Mouse (Mus musculus) megakaryocyte, adult 5-6 weeks (primary cell): ENCODE measurements around the gene Ccp110. TPM values are rescaled to one million over a fixed set of nuclear protein-coding genes. Genes with fewer than 3 reads are reported as not detected.

ENCODE experiments used
- ATAC-seq: 2 replicates; pipeline ENCODE4 v1.8.0; 2016; ENCODE audit warnings: mild to moderate bottlenecking, inconsistent platforms; ENCODE audit not compliant: poor library complexity, severe bottlenecking
- total RNA-seq, 2 experiments: library from RNA; stranded (forward) in 1 of 2; stranded (reverse) in 1 of 2; fragments of 153-499, 151-499 nt in 1 of 2; fragments of 221-1000, 200-1000 nt in 1 of 2; gene quantifications; 2 replicates each; pipeline versions ENCODE4 v1.2.3 to v1.2.4; 2015 to 2017

Ccp110 gene
- total RNA-seq (2015), result 12.2 and 13.5 TPM in 2 replicates
- total RNA-seq (2017), result 9.6 and 21.1 TPM in 2 replicates

DNA sequence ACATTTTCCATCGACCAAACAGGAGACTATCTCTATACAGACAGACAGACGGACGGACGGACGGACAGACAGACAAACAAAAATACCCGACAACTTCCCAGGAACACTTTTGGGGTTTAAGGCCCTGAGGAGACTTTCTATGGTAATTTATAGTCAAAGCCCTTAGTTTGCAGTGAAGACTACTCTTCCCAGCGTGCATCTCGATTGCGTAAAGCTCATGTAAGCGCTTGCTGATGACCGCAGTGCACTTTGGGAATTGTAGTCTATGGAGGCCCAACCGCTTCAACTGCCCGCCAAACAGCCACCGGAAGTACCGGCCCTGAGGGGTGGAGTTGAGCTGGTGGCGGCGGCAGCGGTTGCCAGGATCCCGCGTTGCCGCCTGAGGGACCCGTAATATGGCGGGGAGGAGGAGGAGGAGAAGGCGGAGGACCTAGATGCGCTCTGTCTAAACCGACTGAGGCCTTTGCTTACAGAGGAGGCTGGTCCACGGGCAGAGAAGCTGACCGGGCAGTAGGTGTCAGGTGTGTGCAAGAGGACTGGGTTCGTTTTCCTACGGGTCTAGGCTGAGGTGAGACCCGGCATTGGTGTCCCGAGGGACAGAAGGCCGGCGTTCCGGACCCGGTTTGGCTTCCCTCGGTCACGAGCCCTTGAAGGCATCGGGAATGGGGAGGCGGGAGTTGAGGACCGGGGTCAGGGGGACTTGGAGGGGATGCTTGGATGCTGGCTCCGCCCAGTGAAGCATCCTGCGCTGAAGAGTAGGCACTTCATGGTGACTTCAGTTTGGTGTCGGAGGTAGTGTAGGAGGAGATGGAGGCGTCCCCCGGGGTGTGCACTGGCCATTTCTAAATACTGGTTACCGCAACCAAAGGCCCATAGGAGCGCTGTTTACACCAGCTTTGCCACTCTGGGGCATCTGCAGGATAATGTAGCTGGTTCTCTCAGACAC is at the start of gene Ccp110:
Ccp110 (plus strand) TSS at position 325 of the 946 bp plus-strand sequence.
- peak; percentile 100 for ATAC-seq

DNA sequence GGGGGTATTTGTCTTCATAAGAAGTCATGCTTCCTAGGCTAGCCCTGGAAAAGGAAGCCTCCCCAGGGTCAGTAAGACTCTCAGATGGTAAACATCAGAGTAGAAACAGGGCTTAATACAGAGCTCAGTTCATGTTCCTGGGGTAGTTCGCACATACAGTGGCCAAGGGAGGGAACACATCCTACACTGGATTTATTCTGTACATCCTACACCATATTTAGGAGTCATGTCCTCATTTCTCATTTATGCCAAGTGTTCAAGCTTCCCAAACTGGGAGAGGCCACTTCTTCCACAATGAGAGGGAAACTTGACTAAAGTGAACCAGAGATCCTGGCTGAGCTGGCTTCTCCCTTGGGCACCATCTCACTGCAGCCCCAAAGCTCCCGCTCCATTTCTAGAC is 44.6 kb upstream of the Ccp110 start:
- no peak for ATAC-seq

DNA sequence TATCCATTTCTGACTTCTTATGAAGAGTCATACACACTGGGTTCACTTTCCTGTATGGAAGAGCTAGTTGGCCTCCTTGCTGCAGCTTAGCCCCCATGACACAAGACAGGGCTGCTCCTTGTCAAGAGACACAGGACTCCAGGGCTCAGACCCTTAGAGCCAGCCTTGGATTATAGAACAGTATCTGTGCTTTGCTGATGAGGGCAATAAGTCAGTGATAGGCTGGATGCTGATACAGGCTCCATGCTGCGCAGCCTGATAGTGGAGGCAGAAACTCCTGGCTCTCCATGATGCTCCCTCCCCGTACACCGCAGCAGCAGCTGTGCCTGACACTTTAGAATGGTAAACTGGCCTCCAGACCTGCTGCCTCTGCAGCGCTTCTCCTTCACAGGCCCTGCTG is 42.2 kb upstream of the Ccp110 start:
- ATAC-seq, result no peak

DNA sequence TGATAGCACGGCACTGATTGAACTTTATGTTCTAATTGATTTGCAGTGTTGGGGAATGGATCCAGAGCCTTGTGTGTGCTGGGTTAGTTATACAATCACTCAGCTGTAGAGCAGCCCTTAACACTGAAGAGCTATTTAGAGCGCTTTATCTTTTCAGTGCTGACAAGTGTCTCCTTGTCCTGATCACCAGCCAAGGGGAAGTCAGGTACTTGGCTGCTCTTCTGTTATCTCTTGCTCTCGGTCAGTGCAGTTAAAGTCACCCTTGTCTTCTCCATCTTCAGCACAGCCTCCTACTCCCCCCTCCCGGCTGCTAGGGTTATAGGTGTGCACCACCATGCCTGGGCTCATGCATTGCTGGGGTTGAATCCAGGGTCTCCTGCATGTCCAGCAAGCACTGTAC is 35.5 kb upstream of the Ccp110 start:
- ATAC-seq, result no peak

DNA sequence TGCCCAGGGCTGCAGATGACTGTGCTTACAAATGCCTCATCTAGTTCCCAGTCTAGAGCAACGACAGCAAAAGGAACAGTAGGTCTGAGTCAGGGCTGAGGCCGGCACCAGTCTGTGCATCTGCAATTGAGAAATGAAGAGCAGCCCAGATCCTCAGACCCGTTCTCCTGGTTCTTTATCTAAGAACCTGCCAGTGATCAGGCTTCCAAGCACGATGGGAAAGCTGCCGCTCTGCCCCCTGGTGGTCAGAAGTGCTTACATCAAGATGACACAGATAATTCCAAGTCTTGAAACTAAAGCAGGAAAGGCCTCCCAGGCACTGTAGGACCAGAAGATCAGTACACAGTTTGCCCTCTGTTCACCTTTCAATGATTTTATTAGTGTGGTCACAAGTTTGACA is 24.2 kb upstream of the Ccp110 start:
- ATAC-seq, result peak; percentile 78

DNA sequence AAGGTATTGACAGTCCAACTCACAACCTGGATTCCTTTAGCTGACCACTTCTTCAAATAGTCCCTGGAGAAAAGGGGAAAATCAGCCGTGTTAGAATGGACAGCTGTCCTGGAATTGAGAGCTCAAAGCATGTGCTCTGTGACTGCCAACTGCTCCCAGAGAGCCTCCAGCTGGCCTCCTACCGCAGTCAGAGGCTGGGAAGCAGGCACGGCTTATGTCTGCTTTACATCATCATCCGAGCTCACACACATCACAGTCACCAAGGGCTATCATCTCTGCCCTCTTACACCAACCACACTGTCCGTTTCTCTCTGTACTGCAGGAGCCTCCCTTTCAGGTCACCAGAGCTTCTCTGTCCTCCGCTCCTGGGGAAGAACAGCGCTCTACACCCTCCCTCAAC is 23.3 kb upstream of the Ccp110 start:
- ATAC-seq, result no peak

DNA sequence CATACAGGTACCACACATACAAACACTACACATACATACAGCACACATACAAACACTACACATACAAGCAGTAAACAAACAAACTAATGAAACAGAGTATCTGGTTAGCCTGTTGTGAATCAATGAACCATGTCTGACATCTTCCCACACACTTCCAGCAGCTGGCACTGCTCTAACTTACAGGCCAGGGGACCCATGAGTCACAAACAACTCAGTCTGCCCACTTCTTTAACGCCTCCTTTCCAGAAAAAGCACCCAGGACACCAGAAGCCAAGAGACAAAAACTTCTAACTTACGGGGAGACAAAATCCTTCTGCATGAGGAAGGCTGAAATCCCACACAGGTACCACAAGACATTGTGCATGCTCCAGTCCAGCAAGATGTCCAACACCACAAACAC is 21.1 kb upstream of the Ccp110 start:
- no peak for ATAC-seq

DNA sequence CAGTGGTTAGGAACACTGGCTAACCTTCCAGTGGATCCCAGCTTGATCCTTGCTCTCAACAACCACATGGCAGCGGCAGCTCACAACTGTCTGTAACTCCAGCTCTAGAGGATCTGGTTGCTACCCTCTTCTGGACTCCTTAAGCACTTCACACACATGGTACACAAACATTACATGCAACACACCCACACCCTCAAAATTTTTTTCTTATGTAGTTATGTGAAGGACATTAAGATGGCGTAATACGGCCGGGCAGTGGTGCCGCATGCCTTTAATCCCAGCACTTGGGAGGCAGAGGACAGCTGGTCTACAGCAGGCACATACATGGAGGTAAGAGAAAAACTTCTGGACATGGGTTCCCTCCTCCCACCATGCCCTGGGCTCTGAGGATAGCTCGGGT is 16.2 kb upstream of the Ccp110 start:
- ATAC-seq, result no peak

DNA sequence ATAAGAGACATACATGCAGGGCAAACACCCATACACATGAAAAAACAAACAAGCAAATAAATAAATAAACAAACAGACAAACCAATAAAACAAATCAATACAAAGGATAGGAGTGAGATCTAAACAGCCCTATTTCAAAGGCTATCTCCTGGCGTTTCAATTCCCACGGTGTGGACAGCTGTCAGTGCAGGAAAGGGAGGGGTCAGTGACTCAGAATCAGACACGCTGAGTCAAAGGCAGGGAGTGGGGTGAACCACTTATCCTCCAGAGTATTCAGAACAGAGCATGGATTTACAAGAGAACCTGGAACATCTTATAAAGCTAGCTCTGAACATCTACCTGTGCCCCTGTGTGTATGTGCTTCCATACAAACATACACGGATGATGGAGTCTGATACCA is 15.2 kb upstream of the Ccp110 start:
- no peak for ATAC-seq

DNA sequence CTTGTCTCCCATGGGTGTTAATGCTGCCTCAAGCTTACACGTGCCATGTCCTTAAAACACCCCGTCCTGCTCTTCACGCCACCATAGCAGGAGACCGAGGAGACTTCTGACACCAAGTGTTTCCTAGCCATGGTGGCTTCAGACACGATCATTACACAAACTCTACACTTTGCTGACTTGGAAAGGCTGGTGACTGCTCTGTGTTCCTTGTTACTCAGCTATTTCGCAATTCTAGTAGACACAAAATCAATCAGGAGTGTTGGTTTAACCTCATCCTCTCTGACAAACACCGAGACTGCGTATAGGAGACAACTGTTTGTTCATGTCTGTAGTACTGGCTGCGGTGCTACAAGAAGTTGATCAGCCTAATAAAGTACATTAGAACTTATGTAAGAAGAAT is 13.5 kb upstream of the Ccp110 start:
- no peak for ATAC-seq

DNA sequence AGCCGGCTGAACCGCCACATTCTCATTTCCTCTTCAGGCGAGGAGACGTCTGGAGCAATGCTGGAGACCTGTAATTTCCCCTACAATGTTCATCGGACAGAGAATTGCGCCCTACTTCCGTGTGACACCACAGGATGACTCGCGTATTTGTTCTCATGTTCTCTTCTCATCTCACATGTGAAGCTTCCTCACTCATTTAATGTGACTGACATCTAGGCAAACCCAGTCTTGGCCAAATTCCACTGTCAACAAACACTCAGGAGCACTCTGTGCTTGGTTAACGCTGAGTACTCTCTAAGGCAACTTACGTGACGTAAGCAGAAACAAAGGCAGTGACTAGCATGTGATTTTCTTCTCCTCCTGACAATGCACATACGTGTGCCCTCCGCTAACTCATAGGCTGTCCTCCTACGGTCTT is 9.2 kb upstream of the Ccp110 start:
- ATAC-seq, result peak; percentile 84

DNA sequence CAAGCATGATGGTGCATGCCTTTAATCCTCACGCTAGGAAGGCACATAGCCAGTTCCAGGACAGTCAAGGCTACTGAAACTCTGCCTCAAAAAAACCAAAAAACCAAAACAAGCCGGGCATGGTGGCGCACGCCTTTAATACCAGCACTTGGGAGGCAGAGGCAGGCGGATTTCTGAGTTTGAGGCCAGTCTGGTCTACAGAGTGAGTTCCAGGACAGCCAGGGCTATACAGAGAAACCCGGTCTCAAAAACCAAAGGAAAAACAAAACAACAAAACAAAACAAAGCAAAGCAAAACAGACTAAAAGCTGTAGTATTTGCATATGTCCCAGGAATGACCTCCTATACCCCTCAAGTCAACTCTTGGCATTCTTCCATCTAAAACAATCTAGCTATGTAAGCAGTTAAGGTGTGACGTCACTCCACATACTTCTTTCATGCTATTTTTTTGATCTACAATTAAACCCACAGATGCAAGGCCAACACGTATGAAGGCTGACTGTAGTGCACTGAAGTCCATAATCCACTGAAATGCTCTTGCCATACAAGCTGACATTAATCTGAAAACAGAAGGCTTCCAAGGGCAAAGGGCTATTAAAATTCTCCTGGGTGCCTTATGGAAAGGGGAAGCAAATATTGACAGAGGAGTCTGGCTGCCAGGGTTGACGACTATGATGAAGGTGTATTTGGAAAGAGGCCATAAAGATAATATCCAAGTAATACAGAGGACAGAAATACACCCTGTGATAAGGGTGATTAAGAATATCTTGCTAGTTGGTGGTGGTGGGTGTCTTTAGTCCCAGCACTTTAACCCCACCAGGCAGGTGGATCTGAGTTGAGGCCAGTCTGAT is 8.1 kb upstream of the Ccp110 start:
- no peak for ATAC-seq

DNA sequence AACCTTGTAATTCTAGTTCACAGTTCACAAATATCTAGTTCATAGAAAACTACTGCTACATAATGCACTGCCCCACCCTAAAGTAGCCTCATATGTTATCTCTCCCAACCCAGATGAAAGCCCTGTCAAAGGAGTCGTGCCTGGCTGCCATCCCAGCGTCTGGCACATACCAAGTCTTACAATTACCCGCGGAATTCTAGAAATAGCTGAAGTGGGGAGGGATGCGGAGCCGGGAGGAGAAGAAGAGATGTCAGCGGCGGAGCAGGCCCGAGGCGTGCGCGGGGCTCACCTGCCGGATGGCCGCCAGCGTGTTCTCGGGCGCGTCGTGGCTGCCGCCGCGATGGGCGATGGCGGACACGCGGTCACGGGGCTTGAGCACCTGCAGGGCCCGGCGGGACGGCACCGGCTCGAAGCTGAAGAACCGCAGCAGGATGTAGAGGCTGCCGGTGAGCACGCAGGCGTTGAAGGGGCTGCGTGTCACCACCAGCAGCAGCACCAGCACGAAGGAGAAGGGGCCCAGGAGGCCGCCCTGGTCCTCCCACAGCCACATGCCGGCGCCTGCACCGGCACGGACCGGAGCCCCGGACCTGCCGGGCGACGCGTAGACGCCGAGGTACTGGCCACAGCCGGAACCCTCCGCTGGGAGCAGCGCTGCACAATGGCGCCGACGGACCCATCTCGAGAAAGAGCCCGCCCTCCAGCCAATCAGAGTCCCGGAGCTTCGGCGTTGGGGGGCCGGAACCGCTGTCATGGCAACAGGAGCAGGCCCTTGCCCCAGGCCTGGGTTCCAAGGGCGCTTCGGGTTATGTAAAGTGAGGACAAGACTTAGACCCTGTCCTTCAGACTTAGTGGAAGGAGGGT is 7.0 kb upstream of the Ccp110 start, which contains the start of gene Gde1:
Gde1 (minus strand) TSS at position 678 of the 861 bp plus-strand sequence.
- ATAC-seq, result peak; percentile 80

DNA sequence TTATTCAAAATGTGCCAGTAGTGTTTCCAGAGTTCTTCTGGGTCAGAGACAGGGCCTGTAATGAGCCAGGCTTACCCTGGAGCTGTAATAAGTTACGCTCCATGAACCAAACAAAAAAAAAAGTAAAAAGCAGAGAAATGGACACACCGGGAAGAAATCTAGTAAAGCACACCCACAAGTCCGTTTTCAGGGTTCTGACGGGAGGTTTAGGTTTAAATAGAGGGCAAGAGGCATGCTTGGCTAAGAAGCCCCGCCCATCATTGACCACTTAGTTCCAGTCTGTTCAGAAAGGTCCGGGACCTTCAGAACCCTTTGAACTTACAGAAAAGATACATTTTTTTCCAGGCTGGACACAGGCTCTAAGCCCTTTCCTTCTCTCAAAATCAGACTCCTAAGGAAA is 6.3 kb upstream of the Ccp110 start:
- ATAC-seq, result no peak

DNA sequence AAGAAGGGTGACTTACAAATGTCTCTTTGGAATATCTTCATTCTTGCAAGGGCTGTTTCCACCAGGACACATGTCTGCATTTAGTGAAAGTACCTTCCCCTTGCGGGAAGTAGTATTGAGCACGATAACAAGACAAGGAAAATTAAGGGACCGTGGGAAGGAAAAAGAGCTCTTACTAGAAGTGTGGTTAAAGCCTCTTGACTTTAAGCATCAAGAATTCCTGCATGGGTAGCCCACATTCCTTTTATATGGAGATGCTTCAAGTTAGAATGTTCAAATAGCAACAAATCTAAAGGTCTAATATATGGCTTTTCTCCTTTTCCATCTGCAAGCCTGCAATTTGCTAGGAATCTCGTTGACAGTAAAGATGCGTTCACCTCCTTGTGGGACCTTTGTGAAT is 5.9 kb upstream of the Ccp110 start:
- no peak for ATAC-seq

DNA sequence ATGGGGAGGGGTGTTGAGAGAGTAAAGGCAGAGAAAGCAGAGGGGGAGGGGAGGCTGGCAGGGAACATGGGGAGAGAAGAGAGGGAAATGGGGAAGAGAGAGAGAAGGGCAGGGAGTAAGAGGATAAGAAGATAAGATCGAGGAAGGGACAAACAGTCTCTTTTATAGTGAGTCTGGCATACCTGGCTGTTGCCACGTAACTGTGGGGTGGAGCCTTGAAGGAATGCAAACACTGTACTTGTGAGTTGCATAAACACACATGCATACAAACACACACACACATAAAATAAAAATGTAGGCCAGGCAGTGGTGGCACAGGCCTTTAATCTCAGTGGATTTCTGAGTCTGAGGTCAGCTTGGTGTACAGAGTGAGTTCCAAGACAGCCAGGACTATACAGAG is 5.1 kb upstream of the Ccp110 start:
- ATAC-seq, result no peak

DNA sequence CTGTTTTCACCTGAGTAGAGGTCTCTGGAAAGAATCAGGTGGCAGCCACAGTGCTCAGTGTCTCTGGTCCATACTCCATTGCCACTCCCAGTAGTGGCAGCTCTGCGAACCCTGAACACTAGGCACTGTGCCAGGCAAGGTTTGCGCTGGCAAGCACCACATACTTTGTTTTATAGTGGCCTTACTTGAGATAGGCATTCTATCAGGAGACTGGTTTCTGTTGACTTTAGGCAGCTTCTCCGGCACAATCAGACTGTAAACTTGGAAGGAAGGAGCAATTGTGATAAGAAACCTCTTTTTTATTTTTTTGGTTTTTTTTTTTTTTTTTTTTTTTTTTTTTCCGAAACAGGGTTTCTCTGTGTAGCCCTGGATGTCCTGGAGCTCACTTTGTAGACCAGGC is 4.3 kb upstream of the Ccp110 start:
- no peak for ATAC-seq

DNA sequence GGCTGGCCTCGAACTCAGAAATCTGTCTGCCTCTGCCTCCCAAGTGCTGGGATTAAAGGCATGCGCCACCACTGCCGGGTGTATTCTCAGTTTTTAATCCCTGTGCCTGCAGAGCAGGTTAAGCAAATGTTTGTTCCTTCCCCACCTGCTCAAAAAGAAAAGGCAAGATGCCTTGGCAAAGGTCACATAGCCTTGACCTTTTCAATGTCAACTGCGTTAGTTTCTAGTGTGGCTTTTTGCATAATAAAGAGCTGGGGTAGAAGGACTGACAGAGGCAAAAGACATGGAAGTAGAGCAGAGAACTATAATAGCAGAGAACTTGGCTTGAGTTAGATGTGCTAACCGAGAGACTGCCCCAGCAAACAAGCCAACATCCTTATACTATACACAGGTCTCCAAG is 1.6 kb upstream of the Ccp110 start:
- no peak for ATAC-seq

DNA sequence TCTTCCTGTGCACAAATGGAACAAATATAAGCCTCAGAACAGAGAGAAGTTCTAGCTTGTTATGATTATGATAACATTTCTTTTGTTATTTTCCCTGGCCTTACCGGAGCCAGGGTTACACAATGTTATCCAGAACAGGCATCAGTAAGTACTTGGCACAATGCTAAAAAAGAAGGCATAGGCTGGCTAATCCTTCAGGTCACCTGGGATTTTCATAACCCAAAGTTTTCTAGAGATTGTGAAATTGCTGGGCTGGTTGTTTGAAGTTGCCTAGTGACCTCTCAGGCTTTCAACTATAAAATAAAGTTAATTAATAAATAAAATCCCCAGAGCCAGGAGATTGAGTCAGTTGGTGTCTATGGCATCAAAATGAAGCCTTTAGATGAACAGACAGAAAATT is 2.5 kb downstream of the Ccp110 start:
- no peak for ATAC-seq

DNA sequence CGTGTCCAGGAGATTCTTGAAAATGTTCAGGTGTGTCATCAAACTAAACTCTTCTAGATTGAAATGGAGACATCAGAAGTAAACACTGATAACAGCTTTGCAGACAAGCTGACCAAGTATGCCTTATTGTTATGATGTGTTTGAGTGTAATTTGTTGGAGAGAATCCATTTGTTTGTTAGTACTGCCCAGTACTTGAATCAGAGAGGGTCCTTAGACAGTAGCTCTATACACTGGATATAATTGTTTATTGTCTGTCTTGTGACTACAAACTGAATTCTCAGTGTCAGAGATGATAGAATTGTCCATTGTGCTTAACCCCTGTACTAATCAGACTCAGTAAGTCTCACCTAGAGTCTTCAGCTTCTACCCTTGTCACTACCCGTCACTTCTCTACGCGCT is 5.7 kb downstream of the Ccp110 start:
- ATAC-seq, result no peak

DNA sequence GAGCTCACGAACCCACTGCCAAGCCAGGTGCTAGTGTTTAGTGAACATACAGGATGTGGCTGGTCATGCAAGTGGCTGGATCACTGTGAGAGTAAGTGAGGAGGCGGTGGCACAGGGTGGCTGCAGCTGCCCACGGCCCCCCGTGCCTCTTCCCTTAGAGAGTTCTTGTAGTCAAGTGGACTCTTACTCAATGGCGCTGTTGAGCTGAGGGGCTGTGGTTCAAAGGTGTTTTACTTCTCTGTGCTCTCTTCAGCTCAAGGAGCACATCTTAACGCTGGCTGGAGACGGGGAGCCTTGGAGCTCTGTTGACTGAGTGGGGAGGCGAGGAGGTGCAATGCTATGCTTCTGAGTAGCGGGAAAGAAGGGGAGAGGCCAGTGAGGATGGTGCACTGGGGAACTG is 11.6 kb downstream of the Ccp110 start:
- ATAC-seq, result no peak
